Mouse (Mus musculus): ENCODE measurements around the gene Tenm4. TPM values are rescaled to one million over a fixed set of nuclear protein-coding genes. Genes with fewer than 3 reads are reported as not detected.

Tenm4 gene
- polyA plus RNA-seq, 1 experiment from 2014 or later = 36.3 TPM

- H3K4me3 ChIP-seq = no peak overlapping the region
- no peak overlapping the region for H3K4me2 ChIP-seq
- H3K9ac ChIP-seq = no peak overlapping the region
- H3K4me1 ChIP-seq = no peaks in the 10 kb centered on the region; the same call in 1 of the 2 replicates
- no peak overlapping the region for H3K27ac ChIP-seq
- no peaks in the 10 kb centered on the region for H3K9me3 ChIP-seq
- ATAC-seq (ENCODE audit: insufficient number of reproducible peaks, low FRiP score, low TSS enrichment, low read depth) = peak; percentile 49; the same call in 1 of the 2 replicates
- 58% methylated on average over 10 of the region's 10 CpGs for WGBS
- no peaks in the 10 kb centered on the region for H3K27me3 ChIP-seq
- H3K36me3 ChIP-seq = no peaks in the 10 kb centered on the region
Observed at GRCm38 (mm10) chr7:96530571-96531426, 359.8 kb downstream of the Tenm4 start.

GRCm38 (mm10) chr7:96531954-96532737 lies 361.1 kb downstream of the Tenm4 start:
- no peak for ATAC-seq (ENCODE audit: insufficient number of reproducible peaks, low FRiP score, low TSS enrichment, low read depth)

GRCm38 (mm10) chr7:96532804-96533400 lies 361.9 kb downstream of the Tenm4 start:
- H3K4me3 ChIP-seq = no peak overlapping the region
- H3K4me1 ChIP-seq = peaks cover 5% of the 10 kb centered on the region; the same call in 1 of the 2 replicates
- 50% methylated on average over 5 of the region's 5 CpGs for WGBS
- ATAC-seq (ENCODE audit: insufficient number of reproducible peaks, low FRiP score, low TSS enrichment, low read depth) = no peak
- H3K36me3 ChIP-seq = no peaks in the 10 kb centered on the region
- no peak overlapping the region for H3K4me2 ChIP-seq
- no peak overlapping the region for H3K27ac ChIP-seq
- H3K9me3 ChIP-seq = no peaks in the 10 kb centered on the region
- H3K9ac ChIP-seq = no peak overlapping the region
- no peaks in the 10 kb centered on the region for H3K27me3 ChIP-seq

More at GRCm38 (mm10) chr7:96531954-96532737, 361.1 kb downstream of the Tenm4 start:
- H3K4me2 ChIP-seq = no peak overlapping the region
- no peak overlapping the region for H3K4me3 ChIP-seq
- H3K4me1 ChIP-seq = peaks cover 5% of the 10 kb centered on the region; the same call in 1 of the 2 replicates
- H3K9ac ChIP-seq = no peak overlapping the region
- H3K27ac ChIP-seq = no peak overlapping the region
- WGBS = 24% methylated on average over 5 of the region's 5 CpGs
- H3K36me3 ChIP-seq = no peaks in the 10 kb centered on the region
- H3K9me3 ChIP-seq = no peaks in the 10 kb centered on the region
- no peaks in the 10 kb centered on the region for H3K27me3 ChIP-seq

- H3K4me2 ChIP-seq = no peak overlapping the region
- H3K9ac ChIP-seq = no peak overlapping the region
- no peak for ATAC-seq (ENCODE audit: insufficient number of reproducible peaks, low FRiP score, low TSS enrichment, low read depth)
- no peak overlapping the region for H3K4me3 ChIP-seq
- H3K9me3 ChIP-seq = no peaks in the 10 kb centered on the region
- no peak overlapping the region for H3K27ac ChIP-seq
- peaks cover 23% of the 10 kb centered on the region for H3K4me1 ChIP-seq
- WGBS = 60% methylated on average over 9 of the region's 9 CpGs
- H3K27me3 ChIP-seq = no peaks in the 10 kb centered on the region
- H3K36me3 ChIP-seq = no peaks in the 10 kb centered on the region
Observed at GRCm38 (mm10) chr7:96536313-96536880, 365.4 kb downstream of the Tenm4 start.

- Histone ChIP-seq H3K4me3 (no peak overlapping the region), H3K36me3 (no peaks in the 10 kb centered on the region), H3K27ac (no peak overlapping the region), H3K9ac (no peak overlapping the region), H3K9me3 (no peaks in the 10 kb centered on the region), H3K27me3 (no peaks in the 10 kb centered on the region), H3K4me1 (peaks cover 23% of the 10 kb centered on the region), H3K4me2 (no peak overlapping the region)
- no peak for ATAC-seq (ENCODE audit: insufficient number of reproducible peaks, low FRiP score, low TSS enrichment, low read depth)
- 72% methylated on average over 4 of the region's 4 CpGs for WGBS
Observed at GRCm38 (mm10) chr7:96539248-96540034, 368.4 kb downstream of the Tenm4 start.

- WGBS = 31% methylated on average over 7 of the region's 7 CpGs
- peak overlapping the region; percentile 28; the same call in 1 of the 2 replicates for H3K27ac ChIP-seq
- H3K36me3 ChIP-seq = no peaks in the 10 kb centered on the region
- no peak overlapping the region for H3K4me2 ChIP-seq
- ATAC-seq (ENCODE audit: insufficient number of reproducible peaks, low FRiP score, low TSS enrichment, low read depth) = no peak
- H3K4me1 ChIP-seq = peaks cover 23% of the 10 kb centered on the region
- H3K27me3 ChIP-seq = no peaks in the 10 kb centered on the region
- H3K4me3 ChIP-seq = no peak overlapping the region
- no peak overlapping the region for H3K9ac ChIP-seq
- no peaks in the 10 kb centered on the region for H3K9me3 ChIP-seq
Observed at GRCm38 (mm10) chr7:96540458-96541096, 369.5 kb downstream of the Tenm4 start.

- no peaks in the 10 kb centered on the region for H3K27me3 ChIP-seq
- H3K27ac ChIP-seq = no peak overlapping the region
- no peak overlapping the region for H3K4me2 ChIP-seq
- 49% methylated on average over 5 of the region's 5 CpGs for WGBS
- no peak overlapping the region for H3K4me3 ChIP-seq
- peaks cover 3% of the 10 kb centered on the region for H3K4me1 ChIP-seq
- H3K36me3 ChIP-seq = peaks cover 5% of the 10 kb centered on the region; the same call in 1 of the 2 replicates
- no peaks in the 10 kb centered on the region for H3K9me3 ChIP-seq
- no peak overlapping the region for H3K9ac ChIP-seq
- no peak for ATAC-seq (ENCODE audit: insufficient number of reproducible peaks, low FRiP score, low TSS enrichment, low read depth)
Observed at GRCm38 (mm10) chr7:96545979-96546378, 374.9 kb downstream of the Tenm4 start.

GRCm38 (mm10) chr7:96551809-96552208 lies 380.8 kb downstream of the Tenm4 start:
- Histone ChIP-seq H3K4me3 (no peak overlapping the region), H3K9ac (no peak overlapping the region), H3K4me1 (peaks cover 41% of the 10 kb centered on the region), H3K9me3 (no peaks in the 10 kb centered on the region), H3K4me2 (no peak overlapping the region), H3K27ac (no peak overlapping the region), H3K36me3 (peaks cover 5% of the 10 kb centered on the region; the same call in 1 of the 2 replicates), H3K27me3 (no peaks in the 10 kb centered on the region)
- WGBS = 36% methylated on average over 4 of the region's 4 CpGs
- no peak for ATAC-seq (ENCODE audit: insufficient number of reproducible peaks, low FRiP score, low TSS enrichment, low read depth)

GRCm38 (mm10) chr7:96552292-96552860 lies 381.3 kb downstream of the Tenm4 start:
- Histone ChIP-seq H3K4me2 (no peak overlapping the region), H3K9ac (no peak overlapping the region), H3K36me3 (peaks cover 5% of the 10 kb centered on the region; the same call in 1 of the 2 replicates), H3K27ac (no peak overlapping the region), H3K4me1 (peaks cover 41% of the 10 kb centered on the region), H3K27me3 (no peaks in the 10 kb centered on the region), H3K4me3 (no peak overlapping the region), H3K9me3 (no peaks in the 10 kb centered on the region)
- 31% methylated on average over 7 of the region's 7 CpGs for WGBS
- ATAC-seq (ENCODE audit: insufficient number of reproducible peaks, low FRiP score, low TSS enrichment, low read depth) = 0 out of 2 replicates have a peak, but pooled peaks have one; percentile 25

- H3K27me3 ChIP-seq = no peaks in the 10 kb centered on the region
- H3K4me1 ChIP-seq = peaks cover 41% of the 10 kb centered on the region
- no peaks in the 10 kb centered on the region for H3K9me3 ChIP-seq
- H3K36me3 ChIP-seq = peaks cover 5% of the 10 kb centered on the region; the same call in 1 of the 2 replicates
- H3K9ac ChIP-seq = no peak overlapping the region
- H3K4me2 ChIP-seq = no peak overlapping the region
- no peak for ATAC-seq (ENCODE audit: insufficient number of reproducible peaks, low FRiP score, low TSS enrichment, low read depth)
- peak overlapping the region; percentile 58; the same call in 1 of the 2 replicates for H3K27ac ChIP-seq
- WGBS = 39% methylated on average over 6 of the region's 6 CpGs
- no peak overlapping the region for H3K4me3 ChIP-seq
Observed at GRCm38 (mm10) chr7:96554277-96554690, 383.2 kb downstream of the Tenm4 start.
